Mouse (Mus musculus) lung, postnatal 0 days (tissue): ENCODE data around the gene Arhgap29.

ENCODE experiments used
- CTCF ChIP-seq: IDR thresholded peaks from 2 replicates; pipeline ENCODE4 v1.5.1; 2016; ENCODE audit warnings: antibody characterized with exemption, mild to moderate bottlenecking
- EP300 ChIP-seq: IDR thresholded peaks from 2 replicates; pipeline ENCODE4 v1.6.1; 2016; ENCODE audit warnings: antibody characterized with exemption, mild to moderate bottlenecking, control low read depth

DNA sequence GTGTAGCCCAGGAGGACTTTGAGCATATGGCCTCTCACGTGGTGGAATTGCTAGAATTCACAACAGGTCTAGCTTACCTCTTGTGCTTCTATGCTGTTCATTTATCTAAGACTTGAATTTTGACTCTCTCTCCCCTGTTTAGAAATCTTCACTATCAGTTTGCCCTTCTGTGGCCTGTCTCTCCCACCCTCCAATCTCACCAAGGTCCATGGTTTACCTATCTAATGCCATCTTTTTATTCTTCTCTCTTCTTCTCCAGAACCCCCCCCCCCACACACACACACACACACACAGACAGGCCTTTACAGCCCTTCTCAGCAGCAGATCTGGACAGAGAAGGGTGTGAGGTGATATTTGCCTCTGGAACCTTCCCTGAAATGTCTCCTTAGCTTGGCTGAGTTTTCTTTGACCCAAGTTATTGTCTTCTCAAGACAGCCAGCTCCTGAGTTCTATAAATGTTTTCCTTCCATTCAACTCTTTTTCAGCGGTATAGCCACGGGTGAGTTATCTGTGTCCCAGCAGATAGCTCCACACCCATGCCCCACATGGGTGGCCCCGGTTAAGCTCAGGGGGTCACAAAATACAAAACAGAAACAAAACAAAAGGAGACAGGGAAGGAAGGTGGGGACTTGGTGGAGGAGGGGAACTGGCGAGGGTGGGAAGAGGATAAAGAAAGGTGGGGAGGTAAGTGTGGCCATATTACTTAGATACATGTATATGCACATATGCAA is 35.4 kb upstream of the Arhgap29 start:
- TF ChIP-seq EP300, result no peak
- TF ChIP-seq CTCF, result no peak
